Mouse (Mus musculus) hindbrain, postnatal 0 days (tissue): ENCODE data around the gene Slc22a20. TPM values are rescaled to one million over a fixed set of nuclear protein-coding genes. Genes with fewer than 3 reads are reported as not detected.

Experiments used
- ATAC-seq: fragments of 200-750 bp; cut with Nextera tagmentation; 2 replicates; pipeline ENCODE4 v1.8.0; 2017; ENCODE audit warnings: mild to moderate bottlenecking, moderate TSS enrichment, moderate library complexity
- DNase-seq: peaks from one replicate; pipeline ENCODE4 v3.0.0-alpha.2; 2015; ENCODE audit warnings: low spot score
- H3K27ac ChIP-seq: fragments of 300-500 bp; sonication (generic); 2 replicates; pipeline ENCODE4 v1.5.1; 2014; ENCODE audit warnings: mild to moderate bottlenecking
- H3K27me3 ChIP-seq: fragments of 300-500 bp; sonication (generic); 2 replicates; pipeline ENCODE4 v1.6.1; 2014; ENCODE audit warnings: low read length, mixed read lengths; ENCODE audit not compliant: insufficient read depth
- H3K36me3 ChIP-seq: fragments of 300-500 bp; sonication (generic); 2 replicates; pipeline ENCODE4 v1.6.1; 2014; ENCODE audit warnings: low read length, mixed read lengths; ENCODE audit not compliant: insufficient read depth
- H3K4me1 ChIP-seq: fragments of 300-500 bp; sonication (generic); 2 replicates; pipeline ENCODE4 v1.6.1; 2014; ENCODE audit warnings: antibody characterized with exemption, low read length, mixed read lengths; ENCODE audit not compliant: insufficient read depth
- H3K4me2 ChIP-seq: fragments of 300-500 bp; sonication (generic); 2 replicates; pipeline ENCODE4 v1.6.1; 2014; ENCODE audit warnings: low read depth, mild to moderate bottlenecking, low read length, moderate library complexity, mixed read lengths
- H3K4me3 ChIP-seq: fragments of 300-500 bp; sonication (generic); 2 replicates; pipeline ENCODE4 v1.5.1; 2014; ENCODE audit warnings: low read length
- H3K9ac ChIP-seq: fragments of 300-500 bp; sonication (generic); replicated peaks from 2 replicates; pipeline ENCODE4 v1.6.1; 2014; ENCODE audit warnings: mild to moderate bottlenecking, low read length, moderate library complexity, mixed read lengths
- H3K9me3 ChIP-seq: fragments of 300-500 bp; sonication (generic); 2 replicates; pipeline ENCODE4 v1.6.1; 2016; ENCODE audit warnings: low read length, mixed read lengths
- CTCF ChIP-seq: IDR thresholded peaks from 2 replicates; pipeline ENCODE4 v1.5.1; 2016; ENCODE audit warnings: antibody characterized with exemption, control low read depth, low read depth
- WGBS: fragments of 180-500 bp; shearing (Covaris S2); extraction: QIAGEN DNeasy Blood & Tissue Kit; methylation state at CpG from one replicate; pipeline ENCODE4 v1.1.7; 2014; 5-methylcytosine and 5-hydroxymethylcytosine counted together
- polyA plus RNA-seq: library from polyadenylated mRNA; unstranded; fragments of >200 nt; fragmentation: Nextera tagmentation; extraction: Ambion mirVana; gene quantifications from 2 replicates; pipeline ENCODE4 v1.2.1, GENCODE M21; 2015
- total RNA-seq: library from RNA; depleted of rRNA; stranded (reverse); fragments of >200 nt; gene quantifications from 2 replicates; pipeline ENCODE4 v1.2.3, GENCODE M21; 2014

Slc22a20 gene
- total and polyA plus RNA-seq, 2 experiments from 2014 or later = not detected

DNA sequence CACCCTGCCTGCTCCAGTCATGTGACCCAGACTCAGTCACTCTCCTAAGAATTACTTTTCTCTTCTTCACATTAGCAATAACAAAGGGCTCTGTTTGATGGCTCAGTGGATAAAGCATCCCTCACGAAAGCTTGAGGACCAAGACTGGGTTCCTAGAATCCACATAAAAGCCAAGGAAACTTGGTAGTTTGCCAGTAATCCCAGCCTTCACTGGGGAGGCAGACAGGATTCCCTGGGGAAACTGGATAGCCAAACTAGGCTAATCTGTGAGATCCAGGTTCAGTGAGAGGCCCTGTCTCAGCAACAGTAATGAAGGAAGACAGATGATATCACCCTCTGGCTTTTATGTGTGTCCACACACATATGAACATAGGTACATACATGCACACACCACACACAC lies 5.0 kb upstream of the Slc22a20 start:
- no peak for DNase-seq
- Histone ChIP-seq H3K27me3 (no peaks in the 10 kb centered on the region), H3K4me1 (no peaks in the 10 kb centered on the region), H3K36me3 (no peaks in the 10 kb centered on the region), H3K4me2 (no peak overlapping the region), H3K27ac (no peak overlapping the region), H3K9me3 (no peaks in the 10 kb centered on the region), H3K9ac (no peak overlapping the region), H3K4me3 (no peak overlapping the region)
- no peak for TF ChIP-seq CTCF
- 26% methylated on average over 1 of the region's 1 CpGs for WGBS
- ATAC-seq = no peak

DNA sequence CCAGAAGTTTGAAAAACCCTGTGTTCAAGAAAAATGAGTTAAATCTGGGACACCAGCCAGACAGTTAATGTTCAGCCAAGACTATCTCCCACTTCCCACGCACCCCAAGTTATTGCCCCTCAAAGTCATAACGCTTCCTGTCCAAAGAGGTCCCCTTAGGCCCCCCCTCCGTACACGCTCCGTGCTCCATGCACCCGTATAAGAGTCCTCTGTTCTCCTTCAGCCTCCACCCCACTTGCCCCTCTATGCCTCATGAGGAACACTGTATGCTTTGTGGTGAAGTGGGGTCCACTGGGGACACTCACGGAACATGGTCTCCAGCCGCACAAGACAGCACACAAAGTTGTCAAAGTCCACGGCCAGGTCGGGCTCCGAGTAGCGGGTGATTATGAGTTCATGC lies 4.1 kb upstream of the Slc22a20 start:
- no peak for ATAC-seq
- no peaks in the 10 kb centered on the region for H3K9me3 ChIP-seq
- no peaks in the 10 kb centered on the region for H3K27me3 ChIP-seq
- DNase-seq = no peak
- TF ChIP-seq CTCF = no peak
- H3K4me1 ChIP-seq = no peaks in the 10 kb centered on the region
- H3K27ac ChIP-seq = no peak overlapping the region
- no peak overlapping the region for H3K4me3 ChIP-seq
- no peaks in the 10 kb centered on the region for H3K36me3 ChIP-seq
- H3K9ac ChIP-seq = no peak overlapping the region
- 93% methylated on average over 12 of the region's 12 CpGs for WGBS
- H3K4me2 ChIP-seq = no peak overlapping the region

DNA sequence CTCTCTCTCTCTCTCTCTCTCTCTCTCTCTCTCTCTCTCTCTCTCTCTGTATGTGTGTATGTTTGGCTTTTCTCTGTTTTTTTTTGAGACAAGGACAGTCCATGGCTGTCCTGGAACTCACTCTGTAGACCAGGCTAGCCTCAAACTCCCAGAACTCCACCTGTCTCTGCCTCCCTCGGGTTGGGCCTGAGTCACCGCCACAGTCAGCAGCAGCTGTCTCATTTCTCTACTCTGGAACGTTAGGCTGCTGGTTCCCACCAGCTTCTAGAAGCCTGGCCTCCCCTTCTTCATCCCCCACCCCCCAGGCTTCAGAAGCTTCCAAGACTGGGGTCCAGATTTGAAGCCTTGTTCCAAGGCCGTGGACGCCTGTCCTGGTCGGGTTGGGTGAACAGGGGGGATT lies 3.6 kb upstream of the Slc22a20 start:
- WGBS = 67% methylated on average over 6 of the region's 6 CpGs
- Histone ChIP-seq H3K4me3 (no peak overlapping the region), H3K4me2 (no peak overlapping the region), H3K9ac (no peak overlapping the region), H3K4me1 (no peaks in the 10 kb centered on the region), H3K36me3 (no peaks in the 10 kb centered on the region), H3K27me3 (no peaks in the 10 kb centered on the region), H3K27ac (no peak overlapping the region), H3K9me3 (no peaks in the 10 kb centered on the region)
- TF ChIP-seq CTCF = no peak
- DNase-seq = no peak
- ATAC-seq = no peak

DNA sequence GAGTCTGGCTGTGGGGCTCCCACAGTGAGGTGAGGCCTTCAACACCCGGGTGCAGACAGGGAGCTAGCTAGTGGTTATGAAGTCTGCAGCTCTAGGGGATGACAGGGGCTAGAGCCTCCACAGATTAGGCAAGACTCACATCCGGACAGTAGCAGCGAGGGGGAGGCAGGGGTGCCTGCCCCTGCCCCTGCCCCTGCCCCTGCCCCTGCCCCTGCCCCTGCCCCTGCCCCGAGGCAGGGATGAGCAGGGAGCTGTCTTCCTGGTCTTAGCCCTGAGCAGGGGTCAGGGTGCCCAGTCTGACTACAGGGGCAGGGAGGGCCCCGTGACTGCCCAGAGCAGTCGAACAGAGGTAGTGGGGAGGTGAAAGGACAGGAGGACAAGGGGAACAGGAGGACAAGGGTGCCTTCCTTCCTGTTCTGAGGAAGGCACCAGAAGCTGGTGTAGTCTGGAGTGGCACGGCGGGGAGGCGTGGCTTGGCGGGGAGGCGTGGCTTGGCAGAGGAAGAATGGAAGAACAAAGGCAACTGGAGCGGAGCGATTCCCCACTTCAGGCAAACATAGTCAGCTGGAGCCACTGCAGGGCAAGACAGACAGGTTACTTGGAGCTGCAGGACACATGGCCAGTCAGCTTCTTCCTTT lies 3.0 kb upstream of the Slc22a20 start:
- no peak for TF ChIP-seq CTCF
- Histone ChIP-seq H3K4me1 (no peaks in the 10 kb centered on the region), H3K27ac (no peak overlapping the region), H3K4me3 (no peak overlapping the region), H3K9ac (no peak overlapping the region), H3K36me3 (no peaks in the 10 kb centered on the region), H3K4me2 (0 out of 2 replicates have a peak overlapping the region, but pooled peaks have one; percentile 18), H3K9me3 (no peaks in the 10 kb centered on the region), H3K27me3 (no peaks in the 10 kb centered on the region)
- peak; percentile 74 for DNase-seq
- ATAC-seq = peak; percentile 83
- WGBS = 8% methylated on average over 13 of the region's 13 CpGs

DNA sequence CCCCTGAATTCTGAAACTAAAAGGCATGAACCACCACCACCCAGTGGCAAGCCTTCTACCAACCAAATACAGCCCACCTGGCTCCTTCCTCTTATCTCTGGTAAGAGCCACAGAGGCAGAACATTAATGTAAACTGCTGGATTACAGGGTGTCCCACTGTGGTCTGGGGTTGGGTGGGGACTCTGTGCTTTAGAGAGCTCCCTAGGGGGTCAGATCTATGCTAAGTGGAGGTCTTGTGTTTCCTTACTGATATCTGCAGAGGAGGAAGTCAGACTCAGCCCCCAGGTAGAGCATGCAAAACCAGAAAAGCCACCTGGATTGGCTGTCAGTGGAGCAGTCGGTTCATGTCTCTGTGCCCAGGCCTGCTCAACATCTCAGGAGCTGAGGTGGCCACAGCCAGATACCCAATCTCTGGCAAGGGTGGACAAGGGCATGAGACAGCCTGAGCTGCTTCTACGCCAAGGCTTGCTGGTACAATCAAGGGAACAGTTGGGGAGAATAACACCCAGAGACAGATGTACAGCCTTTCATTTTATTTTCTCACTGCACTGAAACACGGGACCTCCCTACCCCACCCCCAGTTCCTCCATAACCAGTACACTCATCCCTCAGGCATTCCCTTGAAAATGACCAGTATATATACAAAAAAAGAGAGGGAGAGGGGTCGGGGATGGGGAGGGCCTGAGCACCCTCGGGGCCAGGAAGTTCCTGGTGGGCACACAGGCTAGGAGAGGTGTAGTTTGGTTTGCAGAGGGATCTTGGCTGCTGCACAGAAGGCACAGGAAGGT lies 2.3 kb upstream of the Slc22a20 start:
- H3K4me2 ChIP-seq = no peak overlapping the region
- no peak overlapping the region for H3K9ac ChIP-seq
- H3K4me1 ChIP-seq = no peaks in the 10 kb centered on the region
- DNase-seq (no peak), ATAC-seq (no peak)
- no peaks in the 10 kb centered on the region for H3K36me3 ChIP-seq
- H3K4me3 ChIP-seq = no peak overlapping the region
- WGBS = 68% methylated on average over 5 of the region's 5 CpGs
- H3K27ac ChIP-seq = no peak overlapping the region
- H3K27me3 ChIP-seq = no peaks in the 10 kb centered on the region
- no peak for TF ChIP-seq CTCF
- H3K9me3 ChIP-seq = no peaks in the 10 kb centered on the region

DNA sequence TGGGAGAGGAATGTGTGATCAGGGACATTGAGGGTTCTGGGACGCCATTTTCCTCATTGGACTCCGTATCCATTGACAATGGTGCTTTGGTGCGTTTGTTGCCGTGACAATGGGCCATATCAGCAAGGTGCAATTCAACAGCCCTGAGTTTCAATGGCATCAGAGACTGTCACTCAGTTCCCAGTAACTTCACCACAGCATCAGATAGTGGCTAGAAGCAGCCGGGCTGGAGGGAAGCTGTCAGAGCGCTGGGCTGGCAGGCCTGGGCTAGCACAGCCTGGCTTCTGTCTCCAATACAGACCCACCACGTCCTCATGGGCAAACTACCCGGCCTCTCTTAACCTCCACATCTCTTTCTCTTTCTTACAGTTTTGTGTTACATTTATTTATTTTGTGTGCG lies 5.5 kb downstream of the Slc22a20 start:
- Histone ChIP-seq H3K4me1 (no peaks in the 10 kb centered on the region), H3K36me3 (no peaks in the 10 kb centered on the region), H3K4me2 (no peak overlapping the region), H3K9me3 (no peaks in the 10 kb centered on the region), H3K9ac (no peak overlapping the region), H3K27me3 (no peaks in the 10 kb centered on the region), H3K27ac (no peak overlapping the region), H3K4me3 (no peak overlapping the region)
- ATAC-seq (no peak), DNase-seq (no peak)
- no peak for TF ChIP-seq CTCF
- WGBS = 82% methylated on average over 9 of the region's 9 CpGs

DNA sequence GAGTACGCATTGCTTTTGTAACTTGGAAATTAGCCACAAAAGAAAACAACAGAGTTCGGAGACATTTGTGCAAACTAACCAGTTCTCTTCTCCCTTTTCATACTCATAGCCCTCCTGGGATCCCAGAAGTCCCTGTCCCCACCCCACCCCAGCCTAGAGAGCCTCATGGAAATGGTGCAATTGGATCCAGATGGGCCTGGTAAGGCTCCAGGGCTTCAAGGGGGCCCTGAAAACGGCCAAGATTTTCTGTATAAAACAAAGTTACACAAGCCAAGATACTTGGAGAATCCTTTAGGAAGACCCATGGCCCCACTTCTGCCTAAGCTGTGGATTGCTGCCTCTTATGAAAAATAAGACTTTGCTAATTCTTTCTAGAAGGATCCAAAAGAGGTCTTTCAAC lies 8.2 kb downstream of the Slc22a20 start:
- no peak overlapping the region for H3K27ac ChIP-seq
- no peaks in the 10 kb centered on the region for H3K36me3 ChIP-seq
- ATAC-seq = no peak
- no peak overlapping the region for H3K4me3 ChIP-seq
- H3K27me3 ChIP-seq = no peaks in the 10 kb centered on the region
- peak; percentile 14 for DNase-seq
- 62% methylated on average over 3 of the region's 3 CpGs for WGBS
- no peak overlapping the region for H3K9ac ChIP-seq
- H3K9me3 ChIP-seq = no peaks in the 10 kb centered on the region
- H3K4me1 ChIP-seq = no peaks in the 10 kb centered on the region
- no peak overlapping the region for H3K4me2 ChIP-seq
- no peak for TF ChIP-seq CTCF
